ENCODE assay signal across 11 mouse cellular contexts in the genomic region with DNA sequence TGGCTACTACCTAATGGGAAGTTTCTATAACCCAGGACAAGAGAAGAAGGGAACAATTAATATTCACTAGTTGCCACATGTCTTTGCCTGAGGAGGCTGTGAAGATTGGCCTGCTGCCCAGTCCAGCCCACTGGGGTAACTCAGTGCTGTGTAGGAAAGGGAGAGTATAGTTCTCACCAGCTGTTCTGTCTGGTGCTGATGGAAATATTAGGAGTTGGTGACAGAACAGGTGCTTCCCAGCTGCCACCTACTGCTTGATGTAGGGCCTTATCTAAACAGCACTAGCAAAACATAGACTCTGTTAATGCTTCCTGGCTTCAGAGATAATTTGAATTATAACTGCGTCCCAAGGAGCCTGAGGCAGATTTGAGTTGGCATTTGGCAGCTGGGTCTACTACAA.
A peak's percentile ranks its signal among the peaks of the same experiment; 100 is the strongest.
DNase-seq lines count a peak whose midpoint lies in the region; ATAC-seq and TF ChIP-seq lines count a peak whose summit lies in the region.
"Had no signal": no experiment of that assay in that cellular context is flagged by ENCODE, and none has a peak within 500 bp of the region (broad histone marks: within the 10 kb centered on the region; RNA-seq: fewer than 3 reads in every experiment).

No protein-coding gene starts in this region.

- H3K4me1 ChIP-seq in MEL (ENCODE audit: control insufficient read depth in 1 of 2, insufficient read depth in 2 of 2, low read length in 2 of 2) = no peaks in the 10 kb centered on the region
- no peaks in the 10 kb centered on the region for H3K4me1 ChIP-seq in midbrain, embryonic 14.5 days (ENCODE audit: control insufficient read depth, insufficient read depth, low read length)

- TF ChIP-seq RAD21 in MEL (IDR thresholded peaks at IDR 0.05; ENCODE audit: low read depth, low read length) = no peak

- no peaks in the 10 kb centered on the region for H3K27me3 ChIP-seq in MEL (ENCODE audit: control insufficient read depth in 1 of 2, insufficient read depth in 2 of 2, low read length in 2 of 2)
- no peaks in the 10 kb centered on the region for H3K27me3 ChIP-seq in midbrain, embryonic 14.5 days (ENCODE audit: control insufficient read depth, insufficient read depth, low read length)

- TF ChIP-seq CTCF in MEL (IDR thresholded peaks at IDR 0.05 in 2 of 3, conservative IDR thresholded peaks at IDR 0.05 in 1 of 3; ENCODE audit: control insufficient read depth in 1 of 3, insufficient read depth in 1 of 3, low read depth in 2 of 3, low read length in 3 of 3, poor library complexity in 1 of 3, severe bottlenecking in 1 of 3) = no peak

- no peak overlapping the region for H3K9ac ChIP-seq in MEL (ENCODE audit: control insufficient read depth, low read depth, low read length, poor library complexity, severe bottlenecking)
- no peak overlapping the region for H3K9ac ChIP-seq in midbrain, embryonic 14.5 days (replicated peaks; ENCODE audit: low read length)

- DNase-seq in frontal cortex, adult 2 months (ENCODE audit: extremely low spot score in 1 of 2, low spot score in 1 of 2) = peak; percentile 2 to 25
- DNase-seq in MEL (ENCODE audit: low read depth, low spot score) = no peak
- peak; percentile 16 for DNase-seq in forelimb bud, embryonic 11.5 days (ENCODE audit: low read depth, low spot score)
- DNase-seq in midbrain, embryonic 14.5 days = peak; percentile 72
- no peak for DNase-seq in adrenal gland, postnatal 4 days (ENCODE audit: low spot score in 2 of 2)
- no peak for DNase-seq in spleen, adult 12 weeks (ENCODE audit: low spot score)
- no peak for DNase-seq in thymus, postnatal 4 days
- DNase-seq: lung, postnatal 10 days; thymus, adult 2 months had no signal

- H3K36me3 ChIP-seq in MEL (ENCODE audit: control insufficient read depth in 1 of 2, insufficient read depth in 2 of 2, low read length in 2 of 2) = no peaks in the 10 kb centered on the region
- no peaks in the 10 kb centered on the region for H3K36me3 ChIP-seq in midbrain, embryonic 14.5 days (ENCODE audit: control insufficient read depth, insufficient read depth, low read length)

- H3K79me2 ChIP-seq in MEL (ENCODE audit: control insufficient read depth, insufficient read depth, low read length, poor library complexity) = no peaks in the 10 kb centered on the region

- no peak overlapping the region for H3K4me2 ChIP-seq in midbrain, embryonic 14.5 days (ENCODE audit: low read length)

- WGBS in midbrain, embryonic 14.5 days = 33% methylated on average over 1 of the region's 1 CpGs

- no peaks in the 10 kb centered on the region for H3K9me3 ChIP-seq in MEL (replicated peaks; ENCODE audit: insufficient read depth, low read length)
- no peaks in the 10 kb centered on the region for H3K9me3 ChIP-seq in midbrain, embryonic 14.5 days (ENCODE audit: control insufficient read depth, low read length)

- TF ChIP-seq EP300 in MEL (IDR thresholded peaks at IDR 0.05; ENCODE audit: low read depth in 1 of 2, low read length in 2 of 2) = no peak

- no peak for TF ChIP-seq POLR2A in MEL (IDR thresholded peaks at IDR 0.05; ENCODE audit: control insufficient read depth in 1 of 2, insufficient read depth in 1 of 2, low read depth in 1 of 2, low read length in 2 of 2, poor library complexity in 1 of 2)

- no peak for ATAC-seq in frontal cortex, adult (ENCODE audit: low TSS enrichment)
- peak; percentile 84 for ATAC-seq in midbrain, embryonic 14.5 days (ENCODE audit: low FRiP score, low TSS enrichment)

- no peak overlapping the region for H3K27ac ChIP-seq in MEL (ENCODE audit: control insufficient read depth, low read depth, low read length)
- H3K27ac ChIP-seq in midbrain, embryonic 14.5 days (replicated peaks; ENCODE audit: low read depth, low read length) = no peak overlapping the region

- H3K4me3 ChIP-seq in MEL (ENCODE audit: control insufficient read depth in 1 of 2, insufficient read depth in 1 of 2, low read depth in 2 of 2, low read length in 2 of 2) = no peak overlapping the region
- no peak overlapping the region for H3K4me3 ChIP-seq in midbrain, embryonic 14.5 days (replicated peaks; ENCODE audit: low read depth, low read length)
- H3K4me3 ChIP-seq: erythroblast, embryonic 14.5 days had no signal

TF ChIP-seq in MEL, 35 proteins besides CTCF, POLR2A, EP300 and RAD21:
- TF ChIP-seq ZC3H11A (IDR thresholded peaks at IDR 0.05; ENCODE audit: low read depth, low read length) = no peak
- TF ChIP-seq ETS1 (IDR thresholded peaks at IDR 0.05; ENCODE audit: low read depth, low read length) = 0 out of 2 replicates have a peak, but pooled peaks have one; percentile 20
- TF ChIP-seq SIN3A (IDR thresholded peaks at IDR 0.05; ENCODE audit: low read length) = no peak
- peak; percentile 79 for TF ChIP-seq TCF12 (IDR thresholded peaks at IDR 0.05; ENCODE audit: low read depth, low read length)
- no peak for TF ChIP-seq MXI1 (IDR thresholded peaks at IDR 0.05; ENCODE audit: low read depth, low read length)
- TF ChIP-seq KAT2A (conservative IDR thresholded peaks at IDR 0.05; ENCODE audit: low read depth, low read length) = no peak
- TF ChIP-seq HCFC1 (IDR thresholded peaks at IDR 0.05; ENCODE audit: low read depth, low read length) = no peak
- no peak for TF ChIP-seq ELF1 (IDR thresholded peaks at IDR 0.05; ENCODE audit: low read depth, low read length)
- TF ChIP-seq MEF2A (IDR thresholded peaks at IDR 0.05; ENCODE audit: extremely low read depth, insufficient replicate concordance, low read depth, low read length, poor library complexity, severe bottlenecking) = no peak

Comparison
In these comparisons a context has a peak if more than half of its experiments do, and no peak if none do; other contexts are left out.
1. DNase-seq: peak in frontal cortex, adult 2 months (2 of 2), forelimb bud, embryonic 11.5 days (single experiment) and midbrain, embryonic 14.5 days (single experiment); none in MEL (single experiment), adrenal gland, postnatal 4 days (0 of 2), spleen, adult 12 weeks (single experiment) and thymus, postnatal 4 days (single experiment).